Mouse (Mus musculus) macrophage (primary cell): ENCODE data around the gene Acp6. TPM values are rescaled to one million over a fixed set of nuclear protein-coding genes. Genes with fewer than 3 reads are reported as not detected.

Experiments used
- H3K27ac ChIP-seq: fragments of 350-480 bp; formaldehyde crosslinking; 2 replicates; pipeline ENCODE4 v1.9.0; 2021
- H3K36me3 ChIP-seq: fragments of 350-480 bp; formaldehyde crosslinking; 2 replicates; pipeline ENCODE4 v1.9.0; 2021; ENCODE audit errors: inconsistent target
- H3K4me3 ChIP-seq: fragments of 350-480 bp; formaldehyde crosslinking; 2 replicates; pipeline ENCODE4 v1.9.0; 2021; ENCODE audit errors: inconsistent target
- H3K79me2 ChIP-seq: fragments of 350-480 bp; formaldehyde crosslinking; 2 replicates; pipeline ENCODE4 v1.9.0; 2021; ENCODE audit errors: inconsistent target
- WGBS: methylation state at CpG from one replicate; pipeline ENCODE4 v1.1.7; 2026; ENCODE audit warnings: inconsistent platforms; ENCODE audit not compliant: missing documents; 5-methylcytosine and 5-hydroxymethylcytosine counted together
- polyA plus RNA-seq: library from polyadenylated mRNA; stranded (reverse); fragments of 250-400 nt; gene quantifications from 3 replicates; pipeline ENCODE4 v1.2.4, GENCODE M21; 2018; ENCODE audit warnings: inconsistent platforms

Gene Acp6
- polyA plus RNA-seq, 1 experiment from 2014 or later: 14.7 TPM

GRCm38 (mm10) chr3:97213871-97214270, 55.3 kb downstream of the Acp6 start:
- Histone ChIP-seq H3K36me3 (peaks cover 51% of the 10 kb centered on the region; the same call in 1 of the 2 replicates), H3K27ac (no peak overlapping the region), H3K79me2 (no peaks in the 10 kb centered on the region), H3K4me3 (no peak overlapping the region)
- WGBS: 95% methylated on average over 8 of the region's 10 CpGs

- Histone ChIP-seq H3K36me3 (peaks cover 52% of the 10 kb centered on the region), H3K79me2 (no peaks in the 10 kb centered on the region), H3K4me3 (no peak overlapping the region), H3K27ac (no peak overlapping the region)
- WGBS: 92% methylated on average over 1 of the region's 1 CpGs
Observed at GRCm38 (mm10) chr3:97214439-97214838, 55.9 kb downstream of the Acp6 start.

- WGBS: 91% methylated on average over 3 of the region's 3 CpGs
Observed at GRCm38 (mm10) chr3:97215526-97215925, 56.9 kb downstream of the Acp6 start.

GRCm38 (mm10) chr3:97223261-97223660, 64.7 kb downstream of the Acp6 start:
- H3K79me2 ChIP-seq: no peaks in the 10 kb centered on the region; the same call in 1 of the 2 replicates
- no peak overlapping the region for H3K4me3 ChIP-seq
- WGBS: 89% methylated on average over 9 of the region's 9 CpGs
- peaks cover 33% of the 10 kb centered on the region for H3K36me3 ChIP-seq
- no peak overlapping the region for H3K27ac ChIP-seq

More at GRCm38 (mm10) chr3:97215526-97215925, 56.9 kb downstream of the Acp6 start:
- Histone ChIP-seq H3K4me3 (no peak overlapping the region), H3K36me3 (peaks cover 53% of the 10 kb centered on the region), H3K79me2 (no peaks in the 10 kb centered on the region), H3K27ac (no peak overlapping the region)

GRCm38 (mm10) chr3:97225231-97225630, 66.7 kb downstream of the Acp6 start:
- Histone ChIP-seq H3K4me3 (no peak overlapping the region), H3K36me3 (peaks cover 19% of the 10 kb centered on the region), H3K27ac (no peak overlapping the region), H3K79me2 (no peaks in the 10 kb centered on the region; the same call in 1 of the 2 replicates)
- WGBS: 84% methylated on average over 5 of the region's 5 CpGs

- WGBS: 6% methylated on average over 18 of the region's 18 CpGs
- no peaks in the 10 kb centered on the region; the same call in 1 of the 2 replicates for H3K79me2 ChIP-seq
- no peak overlapping the region for H3K27ac ChIP-seq
- H3K36me3 ChIP-seq: peaks cover 5% of the 10 kb centered on the region
- H3K4me3 ChIP-seq: peak overlapping the region; percentile 36
Observed at GRCm38 (mm10) chr3:97226719-97227118, 68.1 kb downstream of the Acp6 start.

Other genes starting within 250 kb of the Acp6 start
- gene Gja8, start 232.8 kb upstream of the Acp6 start, polyA plus RNA-seq: not detected in 3 replicates
- 6.9 to 19.3 TPM (median 11.3 TPM) in 3 replicates for gene Bcl9, start 139.1 kb downstream of the Acp6 start, polyA plus RNA-seq